Mouse (Mus musculus) heart, embryonic 15.5 days (tissue): Measurements from ENCODE around the gene 1700066M21Rik. TPM values are rescaled to one million over a fixed set of nuclear protein-coding genes. Genes with fewer than 3 reads are reported as not detected.

Experiments used
- ATAC-seq: fragments of 200-750 bp; cut with Nextera tagmentation; replicated peaks from 2 replicates; pipeline ENCODE4 v1.8.0; 2017; ENCODE audit warnings: low read depth, moderate TSS enrichment; ENCODE audit not compliant: insufficient number of reproducible peaks, insufficient read depth, low FRiP score
- H3K27ac ChIP-seq: fragments of 300-500 bp; sonication (generic); 2 replicates; pipeline ENCODE4 v1.5.1; 2015; ENCODE audit warnings: mild to moderate bottlenecking, inconsistent platforms
- H3K27me3 ChIP-seq: fragments of 300-500 bp; sonication (generic); 2 replicates; pipeline ENCODE4 v1.6.1; 2015; ENCODE audit warnings: inconsistent platforms
- H3K36me3 ChIP-seq: fragments of 300-500 bp; sonication (generic); 2 replicates; pipeline ENCODE4 v1.6.1; 2015; ENCODE audit warnings: mild to moderate bottlenecking, inconsistent platforms
- H3K4me1 ChIP-seq: fragments of 300-500 bp; sonication (generic); replicated peaks from 2 replicates; pipeline ENCODE4 v1.6.1; 2015; ENCODE audit warnings: inconsistent platforms
- H3K4me2 ChIP-seq: fragments of 300-500 bp; sonication (generic); 2 replicates; pipeline ENCODE4 v1.6.1; 2015; ENCODE audit warnings: inconsistent platforms, mild to moderate bottlenecking, moderate library complexity
- H3K4me3 ChIP-seq: fragments of 300-500 bp; sonication (generic); 2 replicates; pipeline ENCODE4 v1.5.1; 2015; ENCODE audit warnings: mild to moderate bottlenecking, inconsistent platforms
- H3K9ac ChIP-seq: fragments of 300-500 bp; sonication (generic); 2 replicates; pipeline ENCODE4 v1.6.1; 2015; ENCODE audit warnings: mild to moderate bottlenecking, inconsistent platforms
- H3K9me3 ChIP-seq: fragments of 300-500 bp; sonication (generic); replicated peaks from 2 replicates; pipeline ENCODE4 v1.6.1; 2016; ENCODE audit warnings: inconsistent platforms
- WGBS: fragments of 180-500 bp; shearing (Covaris S2); methylation state at CpG from one replicate; pipeline ENCODE4 v1.1.7; 2015; ENCODE audit warnings: mixed read lengths; 5-methylcytosine and 5-hydroxymethylcytosine counted together
- polyA plus RNA-seq: library from polyadenylated mRNA; unstranded; fragments of >200 nt; fragmentation: Nextera tagmentation; extraction: Ambion mirVana; gene quantifications from 2 replicates; pipeline ENCODE4 v1.2.1, GENCODE M21; 2015

1700066M21Rik gene
- polyA plus RNA-seq, 1 experiment from 2014 or later = 7.7 TPM

- peaks cover 33% of the 10 kb centered on the region for H3K36me3 ChIP-seq
- no peak overlapping the region for H3K27ac ChIP-seq
- no peak overlapping the region for H3K4me3 ChIP-seq
- ATAC-seq = no peak
- 93% methylated on average over 2 of the region's 2 CpGs for WGBS
- H3K9ac ChIP-seq = no peak overlapping the region
- no peaks in the 10 kb centered on the region for H3K9me3 ChIP-seq
- H3K4me2 ChIP-seq = no peak overlapping the region
- H3K4me1 ChIP-seq = peaks cover 2% of the 10 kb centered on the region
- H3K27me3 ChIP-seq = no peaks in the 10 kb centered on the region
These were observed 22.9 kb downstream of the 1700066M21Rik start for GRCm38 (mm10) chr1:57400321-57400720.

GRCm38 (mm10) chr1:57400877-57401276 lies 23.5 kb downstream of the 1700066M21Rik start:
- no peak for ATAC-seq
- Histone ChIP-seq H3K4me2 (no peak overlapping the region), H3K9me3 (no peaks in the 10 kb centered on the region), H3K36me3 (peaks cover 33% of the 10 kb centered on the region), H3K27ac (no peak overlapping the region), H3K27me3 (no peaks in the 10 kb centered on the region), H3K4me1 (peaks cover 2% of the 10 kb centered on the region), H3K4me3 (no peak overlapping the region), H3K9ac (no peak overlapping the region)
- 91% methylated on average over 2 of the region's 2 CpGs for WGBS

- Histone ChIP-seq H3K4me1 (peaks cover 2% of the 10 kb centered on the region), H3K9ac (no peak overlapping the region), H3K9me3 (no peaks in the 10 kb centered on the region), H3K27me3 (no peaks in the 10 kb centered on the region), H3K36me3 (peaks cover 23% of the 10 kb centered on the region), H3K27ac (no peak overlapping the region), H3K4me3 (no peak overlapping the region), H3K4me2 (no peak overlapping the region)
- ATAC-seq = no peak
- 92% methylated on average over 5 of the region's 5 CpGs for WGBS
These were observed 24.7 kb downstream of the 1700066M21Rik start for GRCm38 (mm10) chr1:57402116-57402515.

GRCm38 (mm10) chr1:57406187-57407151 lies 29.0 kb downstream of the 1700066M21Rik start, which contains the start of the genes Maip1 and Tyw5:
Gene Maip1, plus strand, starts transcription at chr1:57406328.
Gene Tyw5, minus strand, starts transcription at chr1:57407101.
- under 1% methylated on average over 72 of the region's 72 CpGs for WGBS
- Histone ChIP-seq H3K9ac (peak within 1 kb of the TSS; percentile 86), H3K4me1 (peaks cover 19% of the 10 kb centered on the region), H3K4me2 (peak within 1 kb of the TSS; percentile 77), H3K36me3 (peaks cover 3% of the 10 kb centered on the region; the same call in 1 of the 2 replicates), H3K4me3 (peak within 1 kb of the TSS; percentile 75), H3K27ac (peak within 1 kb of the TSS; percentile 96), H3K9me3 (no peaks in the 10 kb centered on the region), H3K27me3 (no peaks in the 10 kb centered on the region)
- ATAC-seq = peak; percentile 85

GRCm38 (mm10) chr1:57408994-57409393 lies 31.6 kb downstream of the 1700066M21Rik start:
- WGBS = 71% methylated on average over 2 of the region's 2 CpGs
- no peak overlapping the region for H3K4me3 ChIP-seq

GRCm38 (mm10) chr1:57413397-57413796 lies 36.0 kb downstream of the 1700066M21Rik start:
- Histone ChIP-seq H3K4me3 (no peak overlapping the region), H3K9me3 (no peaks in the 10 kb centered on the region), H3K9ac (no peak overlapping the region), H3K4me1 (peaks cover 8% of the 10 kb centered on the region), H3K27me3 (no peaks in the 10 kb centered on the region), H3K36me3 (peaks cover 47% of the 10 kb centered on the region), H3K27ac (no peak overlapping the region), H3K4me2 (no peak overlapping the region)
- WGBS = 83% methylated on average over 2 of the region's 2 CpGs
- ATAC-seq = no peak

More at GRCm38 (mm10) chr1:57408994-57409393, 31.6 kb downstream of the 1700066M21Rik start:
- ATAC-seq = no peak
- H3K4me2 ChIP-seq = no peak overlapping the region
- no peak overlapping the region for H3K9ac ChIP-seq
- H3K27me3 ChIP-seq = no peaks in the 10 kb centered on the region
- H3K27ac ChIP-seq = no peak overlapping the region
- H3K36me3 ChIP-seq = peaks cover 26% of the 10 kb centered on the region
- no peaks in the 10 kb centered on the region for H3K9me3 ChIP-seq
- H3K4me1 ChIP-seq = peaks cover 19% of the 10 kb centered on the region

- WGBS = 5% methylated on average over 1 of the region's 1 CpGs
- peaks cover under 1% of the 10 kb centered on the region; the same call in 1 of the 2 replicates for H3K4me1 ChIP-seq
- ATAC-seq = no peak
- no peak overlapping the region for H3K27ac ChIP-seq
- no peaks in the 10 kb centered on the region for H3K36me3 ChIP-seq
- no peaks in the 10 kb centered on the region for H3K9me3 ChIP-seq
- H3K4me3 ChIP-seq = no peak overlapping the region
- H3K4me2 ChIP-seq = no peak overlapping the region
- H3K9ac ChIP-seq = no peak overlapping the region
- no peaks in the 10 kb centered on the region for H3K27me3 ChIP-seq
These were observed 46.3 kb downstream of the 1700066M21Rik start for GRCm38 (mm10) chr1:57423696-57424095.

GRCm38 (mm10) chr1:57428368-57429308 lies 51.2 kb downstream of the 1700066M21Rik start:
- peak overlapping the region; percentile 51 for H3K4me2 ChIP-seq
- ATAC-seq = no peak
- H3K27me3 ChIP-seq = no peaks in the 10 kb centered on the region
- peaks cover 9% of the 10 kb centered on the region; the same call in 1 of the 2 replicates for H3K4me1 ChIP-seq
- 53% methylated on average over 16 of the region's 16 CpGs for WGBS
- H3K9me3 ChIP-seq = no peaks in the 10 kb centered on the region
- H3K27ac ChIP-seq = 0 out of 2 replicates have a peak overlapping the region, but pooled peaks have one; percentile 31
- H3K4me3 ChIP-seq = 0 out of 2 replicates have a peak overlapping the region, but pooled peaks have one; percentile 15
- H3K36me3 ChIP-seq = no peaks in the 10 kb centered on the region
- H3K9ac ChIP-seq = no peak overlapping the region

- peak overlapping the region; percentile 31 for H3K27ac ChIP-seq
- H3K4me1 ChIP-seq = peaks cover 9% of the 10 kb centered on the region; the same call in 1 of the 2 replicates
- no peaks in the 10 kb centered on the region for H3K27me3 ChIP-seq
- no peak for ATAC-seq
- H3K4me2 ChIP-seq = peak overlapping the region; percentile 43
- H3K9ac ChIP-seq = no peak overlapping the region
- H3K36me3 ChIP-seq = no peaks in the 10 kb centered on the region
- peak overlapping the region; percentile 28 for H3K4me3 ChIP-seq
- H3K9me3 ChIP-seq = no peaks in the 10 kb centered on the region
- 31% methylated on average over 12 of the region's 12 CpGs for WGBS
These were observed 52.5 kb downstream of the 1700066M21Rik start for GRCm38 (mm10) chr1:57429786-57430483.

GRCm38 (mm10) chr1:57433141-57433540 lies 55.7 kb downstream of the 1700066M21Rik start:
- Histone ChIP-seq H3K27me3 (no peaks in the 10 kb centered on the region), H3K4me2 (no peak overlapping the region), H3K4me1 (peaks cover 18% of the 10 kb centered on the region), H3K36me3 (no peaks in the 10 kb centered on the region), H3K27ac (no peak overlapping the region), H3K9ac (no peak overlapping the region), H3K4me3 (no peak overlapping the region), H3K9me3 (no peaks in the 10 kb centered on the region)
- WGBS = 88% methylated on average over 7 of the region's 7 CpGs
- no peak for ATAC-seq
